Mouse (Mus musculus) cerebellum, adult 2 months (tissue): ENCODE results near the gene Igf2r. TPM values are rescaled to one million over a fixed set of nuclear protein-coding genes. Genes with fewer than 3 reads are reported as not detected.

ENCODE experiments used
- DNase-seq, 2 experiments: peaks; one replicate each; pipeline ENCODE4 v3.0.0; 2021
- H3K27ac ChIP-seq: fragments of 200-500 bp; 2 replicates; pipeline ENCODE4 v1.5.1; 2012; ENCODE audit warnings: low read length, control low read depth, inconsistent platforms; ENCODE audit not compliant: insufficient read depth
- H3K27me3 ChIP-seq: fragments of 200-500 bp; 2 replicates; pipeline ENCODE4 v1.6.1; 2012; ENCODE audit warnings: inconsistent platforms, mild to moderate bottlenecking, low read length, moderate library complexity; ENCODE audit not compliant: control insufficient read depth, insufficient read depth
- H3K4me1 ChIP-seq: fragments of 200-500 bp; 2 replicates; pipeline ENCODE4 v1.6.1; 2011; ENCODE audit warnings: low read length; ENCODE audit not compliant: control insufficient read depth, insufficient read depth
- H3K4me3 ChIP-seq: fragments of 200-500 bp; replicated peaks from 2 replicates; pipeline ENCODE3; 2011; ENCODE audit warnings: mild to moderate bottlenecking, low read depth, low read length, control low read depth; ENCODE audit not compliant: insufficient read depth
- CTCF ChIP-seq: fragments of 200-500 bp; IDR thresholded peaks from 2 replicates; pipeline ENCODE4 v1.5.1; 2011; ENCODE audit warnings: low read depth, mild to moderate bottlenecking, control low read depth, low read length, moderate library complexity, borderline replicate concordance; ENCODE audit not compliant: insufficient read depth
- POLR2A ChIP-seq: fragments of 200-500 bp; IDR thresholded peaks from 2 replicates; pipeline ENCODE4 v1.6.1; 2011; ENCODE audit warnings: low read length, control low read depth, borderline replicate concordance; ENCODE audit not compliant: insufficient read depth
- WGBS: fragments of 180-500 bp; shearing (Covaris S2); methylation state at CpG from one replicate; pipeline ENCODE4 v1.1.7; 2018; 5-methylcytosine and 5-hydroxymethylcytosine counted together
- polyA plus RNA-seq: library from polyadenylated mRNA; depleted of rRNA; stranded (reverse); fragments of >200 nt; gene quantifications from 2 replicates; pipeline ENCODE4 v1.2.3, GENCODE M21; 2012; rRNA removed

The Igf2r gene
- 18.1 and 19.7 TPM in 2 replicates for polyA plus RNA-seq

DNA sequence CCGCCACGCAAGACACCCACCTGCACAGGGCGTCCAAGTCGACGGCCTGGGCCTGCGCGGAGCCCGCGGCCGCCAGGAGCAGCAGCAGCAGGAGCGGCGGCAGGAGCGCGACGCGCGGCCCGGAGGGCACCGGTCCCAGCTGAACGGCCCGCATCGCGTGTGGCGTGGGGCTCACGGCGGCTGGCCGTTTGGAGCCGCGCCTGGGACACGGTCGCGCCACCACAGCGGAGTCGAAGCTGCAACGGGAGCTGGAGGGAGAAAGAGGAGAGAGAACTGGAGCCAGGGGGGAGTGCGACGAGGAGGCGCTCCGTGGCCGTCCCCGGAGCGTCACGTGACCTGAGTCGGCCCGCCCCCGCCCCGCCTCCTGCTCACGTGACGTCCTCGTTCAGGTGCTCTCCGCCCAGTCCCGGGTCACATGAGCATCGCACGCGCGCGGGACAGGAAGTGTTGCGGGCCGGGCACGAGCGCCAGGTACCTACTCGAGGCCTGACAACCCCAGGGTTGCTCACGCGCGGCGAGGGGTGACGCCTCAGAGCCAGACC, at the start of gene Igf2r:
Gene Igf2r, minus strand, starts transcription at position 285 of the 542 bp plus-strand sequence.
- 7% methylated on average over 66 of the region's 67 CpGs for WGBS
- TF ChIP-seq POLR2A, result peak; percentile 45; the same call in 1 of the 2 replicates
- TF ChIP-seq CTCF, result no peak
- Histone ChIP-seq H3K4me1 (peaks cover 10% of the 10 kb centered on the region; the same call in 1 of the 2 replicates), H3K4me3 (peak within 1 kb of the TSS; percentile 66), H3K27me3 (no peaks in the 10 kb centered on the region), H3K27ac (peak within 1 kb of the TSS; percentile 67)
- peak; percentile 83 to 86 for DNase-seq

DNA sequence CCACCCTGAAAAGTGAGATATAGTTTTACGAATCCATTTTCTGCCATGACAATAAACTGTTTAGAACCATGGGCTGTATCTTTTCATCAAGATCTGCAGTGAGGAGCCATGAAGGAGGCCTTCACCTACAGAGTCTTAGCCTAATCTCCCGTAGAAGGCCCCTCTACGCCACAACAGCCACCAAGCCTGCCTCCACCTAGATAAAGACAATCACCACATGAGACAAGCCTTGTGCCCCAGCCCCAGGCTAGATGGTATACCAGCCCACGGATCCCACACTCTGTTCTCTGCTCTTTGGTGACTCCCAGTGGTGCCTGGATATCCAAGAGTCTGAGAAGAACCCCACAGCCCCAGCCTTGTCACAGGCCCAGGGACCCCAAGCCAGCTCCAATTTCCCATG, 46.4 kb upstream of the Igf2r start:
- TF ChIP-seq CTCF, result no peak
- no peak for TF ChIP-seq POLR2A
- WGBS, result 91% methylated on average over 4 of the region's 4 CpGs
- Histone ChIP-seq H3K4me1 (no peaks in the 10 kb centered on the region), H3K4me3 (no peak overlapping the region), H3K27ac (no peak overlapping the region), H3K27me3 (no peaks in the 10 kb centered on the region)
- DNase-seq, result no peak

DNA sequence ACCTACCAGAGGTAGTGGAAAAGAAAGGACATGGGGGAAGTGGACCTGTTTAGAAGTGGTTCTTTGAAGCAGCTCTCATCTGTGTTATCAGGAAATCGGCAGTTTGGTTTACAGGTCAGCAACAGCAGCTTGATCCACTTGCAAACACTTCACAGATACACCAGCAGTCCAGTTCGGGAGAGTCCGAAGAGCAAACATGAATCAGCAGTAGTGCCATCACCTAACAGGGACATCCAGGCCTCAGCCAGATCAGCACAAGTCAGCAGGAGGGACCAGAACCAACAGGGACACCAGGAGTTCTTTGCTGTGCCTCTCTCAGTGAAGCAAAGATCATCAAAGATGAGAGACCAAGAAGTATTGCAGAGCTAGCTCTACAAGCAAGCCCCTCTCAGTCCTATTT, 45.0 kb upstream of the Igf2r start:
- 92% methylated on average over 3 of the region's 3 CpGs for WGBS
- DNase-seq, result peak in 1 of 2 experiments; percentile 5
- H3K4me3 ChIP-seq, result no peak overlapping the region
- no peaks in the 10 kb centered on the region for H3K27me3 ChIP-seq
- H3K4me1 ChIP-seq, result no peaks in the 10 kb centered on the region
- no peak overlapping the region for H3K27ac ChIP-seq
- no peak for TF ChIP-seq POLR2A
- no peak for TF ChIP-seq CTCF

DNA sequence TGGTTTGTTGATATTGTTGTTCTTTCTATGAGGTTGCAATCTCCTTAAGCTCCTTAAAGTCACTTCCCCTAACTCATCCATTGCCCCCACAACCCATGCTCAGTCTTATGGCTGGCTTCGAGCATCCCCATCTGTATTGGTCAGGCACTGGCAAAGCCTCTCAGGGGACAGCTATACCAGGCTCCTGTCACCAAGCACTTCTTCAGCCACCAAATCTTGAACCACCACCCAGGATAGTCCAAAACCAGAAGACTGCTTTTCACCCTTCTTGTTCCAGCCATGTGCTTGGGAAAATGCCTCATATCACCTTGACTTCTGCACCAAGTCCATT, 41.5 kb upstream of the Igf2r start:
- Histone ChIP-seq H3K27ac (no peak overlapping the region), H3K27me3 (no peaks in the 10 kb centered on the region), H3K4me3 (no peak overlapping the region), H3K4me1 (no peaks in the 10 kb centered on the region)
- no peak for DNase-seq
- 95% methylated on average over 1 of the region's 1 CpGs for WGBS
- TF ChIP-seq CTCF (no peak), POLR2A (no peak)

DNA sequence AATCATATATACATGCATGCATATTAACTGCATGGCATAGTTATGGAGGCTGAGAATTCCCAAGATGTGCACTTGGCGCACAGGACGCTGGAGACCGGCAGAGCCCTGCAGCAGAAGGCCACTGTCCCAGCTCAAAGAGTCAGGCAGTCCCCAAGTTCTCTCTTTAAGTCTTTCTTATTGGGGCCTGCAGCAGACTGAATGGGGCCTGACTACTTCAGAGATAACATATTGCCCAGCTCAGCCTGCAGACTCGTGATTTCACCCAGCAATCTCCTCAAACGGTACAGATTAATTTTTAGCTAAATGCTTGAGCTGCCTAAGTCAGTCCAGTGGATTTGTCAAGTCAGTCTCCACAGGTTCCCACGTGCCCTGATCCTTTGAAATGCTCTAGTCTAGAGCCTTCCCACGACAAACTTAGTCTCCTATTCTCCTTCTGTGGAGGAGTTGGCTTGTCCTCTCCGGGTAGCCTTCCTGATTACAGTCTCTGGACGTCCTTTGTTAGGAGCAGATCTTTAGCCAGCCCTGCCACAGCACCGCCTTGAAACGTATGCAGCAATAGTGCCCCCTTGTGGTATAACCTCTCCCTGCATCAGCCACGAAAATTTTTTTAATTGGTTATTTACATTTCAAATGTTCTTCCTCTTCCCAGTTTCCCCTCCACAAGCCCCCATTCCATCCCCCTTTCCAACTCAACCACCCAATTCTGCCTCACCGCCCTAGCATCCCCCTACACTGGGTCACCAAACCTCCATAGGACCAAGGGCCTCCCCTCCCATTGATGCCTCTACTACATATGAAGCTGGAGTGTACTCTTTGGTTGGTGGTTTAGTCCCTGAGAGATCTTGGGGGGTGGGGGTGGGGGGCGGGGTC, 40.9 kb upstream of the Igf2r start:
- 20% methylated on average over 14 of the region's 14 CpGs for WGBS
- H3K4me3 ChIP-seq, result no peak overlapping the region
- no peaks in the 10 kb centered on the region for H3K27me3 ChIP-seq
- H3K4me1 ChIP-seq, result no peaks in the 10 kb centered on the region
- DNase-seq, result peak; percentile 79
- TF ChIP-seq POLR2A (no peak), CTCF (peak; percentile 89)
- no peak overlapping the region for H3K27ac ChIP-seq

DNA sequence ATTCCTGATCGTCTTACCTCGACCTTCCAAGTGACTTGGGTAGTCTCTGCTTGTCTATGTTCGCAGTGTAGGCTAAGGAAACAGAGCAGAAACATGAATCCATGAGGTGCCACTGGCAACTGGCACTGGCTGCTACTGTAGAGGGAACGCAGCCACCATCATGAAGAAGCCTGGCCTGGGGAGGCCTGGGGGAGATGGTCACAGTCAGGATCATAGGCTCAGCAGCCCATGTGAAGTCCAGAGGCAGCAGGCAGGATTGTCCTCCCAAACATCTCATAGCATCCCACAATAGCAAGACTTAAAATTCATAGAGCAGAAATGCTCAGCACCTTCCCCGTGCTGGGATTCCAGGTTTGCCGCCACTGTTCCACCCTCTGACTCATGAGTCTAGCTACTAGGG, 39.4 kb upstream of the Igf2r start:
- peak in 1 of 2 experiments; percentile 7 for DNase-seq
- Histone ChIP-seq H3K27ac (no peak overlapping the region), H3K4me1 (no peaks in the 10 kb centered on the region), H3K4me3 (no peak overlapping the region), H3K27me3 (no peaks in the 10 kb centered on the region)
- WGBS, result 87% methylated on average over 6 of the region's 6 CpGs
- TF ChIP-seq CTCF (no peak), POLR2A (no peak)

DNA sequence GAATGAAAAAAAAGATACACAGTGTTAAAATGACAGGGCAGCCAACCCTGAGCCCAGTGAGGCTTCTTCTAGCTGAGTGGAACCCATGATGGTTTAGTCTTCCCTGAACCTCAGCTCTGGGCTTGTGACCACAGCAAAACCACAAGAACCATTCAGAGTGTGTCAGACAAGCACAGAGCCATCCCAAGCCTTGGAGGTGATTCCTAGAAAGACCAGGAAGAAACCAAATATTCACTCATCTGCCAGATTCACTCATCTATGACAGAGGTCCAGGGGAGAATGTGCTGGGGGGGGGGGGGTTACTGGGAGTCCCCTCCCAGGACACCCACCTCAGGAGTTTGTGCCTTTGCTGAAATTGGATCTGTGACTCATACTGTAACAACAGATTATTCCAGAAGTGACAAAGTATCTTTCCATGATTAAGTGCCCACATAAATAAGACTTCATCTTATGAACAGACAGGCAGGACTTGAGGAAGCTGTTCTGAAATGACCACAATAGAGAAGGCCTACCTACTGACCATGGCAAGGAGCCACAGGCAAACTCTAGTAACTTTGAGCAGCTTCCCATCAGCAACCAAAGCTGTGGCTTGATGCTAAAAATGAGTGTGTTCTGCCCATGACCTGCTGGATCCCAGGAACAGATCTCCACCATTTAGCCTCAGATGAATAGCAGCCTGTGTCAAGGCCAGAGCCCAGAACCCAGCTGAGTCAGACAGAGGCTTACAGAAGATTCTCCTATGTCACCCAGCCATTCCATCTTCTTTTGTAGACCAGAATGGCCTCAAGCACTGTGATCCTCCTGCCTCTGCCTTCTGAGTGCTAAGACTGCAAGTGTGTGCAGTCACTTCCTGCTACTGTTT, 35.4 kb upstream of the Igf2r start:
- DNase-seq, result peak in 1 of 2 experiments; percentile 2
- TF ChIP-seq CTCF, result no peak
- no peak for TF ChIP-seq POLR2A
- Histone ChIP-seq H3K4me3 (no peak overlapping the region), H3K27ac (no peak overlapping the region), H3K27me3 (no peaks in the 10 kb centered on the region), H3K4me1 (no peaks in the 10 kb centered on the region)
